Mouse (Mus musculus) liver, adult 2 months (tissue): ENCODE measurements around the gene 6720489N17Rik. TPM values are rescaled to one million over a fixed set of nuclear protein-coding genes. Genes with fewer than 3 reads are reported as not detected.
A peak's percentile ranks its signal among the peaks of the same experiment; 100 is the strongest.
"Not testable (repeated sequence)": the region's sequence is repeated elsewhere in the genome, so short reads cannot be mapped to it uniquely, and the experiment has no call there.

Experiments
- DNase-seq: peaks from one replicate; pipeline ENCODE4 v3.0.0-alpha.2; 2011; ENCODE audit warnings: low read depth, low spot score; ENCODE audit errors: extremely low read depth
- H3K27ac ChIP-seq: fragments of 200-500 bp; replicated peaks from 2 replicates; pipeline ENCODE4 v1.5.1; 2012; ENCODE audit warnings: low read depth, mild to moderate bottlenecking, control low read depth, inconsistent platforms, low read length; ENCODE audit not compliant: insufficient read depth
- H3K27me3 ChIP-seq: fragments of 200-500 bp; 2 replicates; pipeline ENCODE4 v1.6.1; 2012; ENCODE audit warnings: mild to moderate bottlenecking, moderate library complexity, low read length, inconsistent platforms; ENCODE audit not compliant: control insufficient read depth, insufficient read depth
- H3K36me3 ChIP-seq: fragments of 200-500 bp; 2 replicates; pipeline ENCODE4 v1.6.1; 2012; ENCODE audit warnings: low read length, inconsistent platforms; ENCODE audit not compliant: control insufficient read depth, insufficient read depth
- H3K4me1 ChIP-seq: fragments of 200-500 bp; 2 replicates; pipeline ENCODE4 v1.6.1; 2011; ENCODE audit warnings: low read length; ENCODE audit not compliant: control insufficient read depth, insufficient read depth
- H3K4me3 ChIP-seq: fragments of 200-500 bp; 2 replicates; pipeline ENCODE4 v1.5.1; 2011; ENCODE audit warnings: low read depth, mild to moderate bottlenecking, control low read depth, low read length, moderate library complexity; ENCODE audit not compliant: insufficient read depth
- H3K79me2 ChIP-seq: fragments of 200-500 bp; 2 replicates; pipeline ENCODE4 v1.6.1; 2012; ENCODE audit warnings: inconsistent platforms, mild to moderate bottlenecking, low read length, moderate library complexity; ENCODE audit not compliant: control insufficient read depth, insufficient read depth
- H3K9ac ChIP-seq: fragments of 200-500 bp; 2 replicates; pipeline ENCODE4 v1.6.1; 2012; ENCODE audit warnings: low read depth, mild to moderate bottlenecking, control low read depth, inconsistent platforms, low read length
- WGBS: fragments of 180-500 bp; shearing (Covaris S2); methylation state at CpG from one replicate; pipeline ENCODE4 v1.1.7; 2018; 5-methylcytosine and 5-hydroxymethylcytosine counted together
- polyA plus RNA-seq: library from polyadenylated mRNA; depleted of rRNA; stranded (reverse); fragments of >200 nt; gene quantifications from 2 replicates; pipeline ENCODE4 v1.2.3, GENCODE M21; 2012; rRNA removed
- total RNA-seq: library from RNA; depleted of rRNA; stranded (reverse); fragments of >200 nt; gene quantifications from 2 replicates; pipeline ENCODE4 v1.2.3, GENCODE M21; 2014; rRNA removed

6720489N17Rik gene
- total and polyA plus RNA-seq, 2 experiments = 0.07 to 0.46 TPM

DNA sequence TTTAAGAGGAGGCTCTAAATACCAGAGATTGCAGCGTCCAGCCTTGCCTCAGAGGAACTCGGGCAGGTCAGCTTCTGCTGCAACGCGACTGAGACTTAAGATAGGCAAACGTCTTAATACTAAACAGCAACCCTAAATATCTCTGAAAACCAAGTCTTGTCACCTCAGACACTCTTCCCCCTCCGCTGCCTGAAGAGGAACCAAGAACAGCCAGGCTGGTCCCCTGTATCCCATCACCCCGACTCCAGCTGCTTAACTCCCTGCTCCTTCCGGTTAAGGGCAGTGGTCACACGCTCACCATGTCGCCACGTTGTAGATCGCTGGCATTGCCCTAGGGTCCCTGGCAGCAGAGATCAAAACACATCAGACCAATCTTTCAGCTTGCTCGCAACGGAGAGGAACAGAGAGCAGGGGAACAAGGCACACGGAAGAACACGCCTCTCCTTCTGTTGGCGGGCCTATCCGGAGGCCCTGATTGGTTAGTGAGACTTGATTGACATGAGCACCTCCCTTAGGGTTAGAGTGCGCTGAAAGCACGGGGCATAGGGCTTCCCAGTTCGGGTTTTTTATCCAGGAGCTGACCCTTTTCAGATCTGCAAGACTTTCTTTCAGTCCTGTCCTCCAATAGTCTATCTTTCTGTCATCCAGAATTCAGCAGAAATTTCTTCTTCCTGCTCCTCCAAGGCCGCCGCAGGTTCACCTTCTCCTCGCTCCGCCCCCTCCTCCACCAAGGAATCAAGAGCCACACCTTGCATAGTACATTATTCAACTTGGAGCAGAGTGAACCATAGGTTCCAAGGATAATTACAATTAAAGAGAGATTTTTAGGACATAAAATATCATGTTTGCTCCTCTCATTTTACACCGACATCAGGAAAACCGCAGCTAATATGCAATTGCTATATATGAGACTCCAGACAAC, 65.5 kb downstream of the 6720489N17Rik start, which contains the start of gene Zfp935:
Gene Zfp935 (minus strand): TSS at position 323 of the 922 bp plus-strand sequence.
- peak within 1 kb of the TSS; percentile 45; the same call in 1 of the 2 replicates for H3K9ac ChIP-seq
- 5% methylated on average over 27 of the region's 27 CpGs for WGBS
- H3K79me2 ChIP-seq, DNase-seq, H3K4me1 ChIP-seq, H3K27ac ChIP-seq, H3K27me3 ChIP-seq, H3K36me3 ChIP-seq: not testable (repeated sequence)
- peak within 1 kb of the TSS; percentile 72 for H3K4me3 ChIP-seq

Other genes starting within 250 kb of the 6720489N17Rik start
- gene Gm3604, start 241.0 kb downstream of the 6720489N17Rik start, total RNA-seq = 0.47 and 0.74 TPM in 2 replicates
- gene Gm3604, start 241.0 kb downstream of the 6720489N17Rik start, polyA plus RNA-seq = not detected in 2 replicates
- 5.2 and 5.8 TPM in 2 replicates for gene Gm49359, start 157.3 kb downstream of the 6720489N17Rik start, total RNA-seq
- 0.19 and 0.71 TPM in 2 replicates for gene Gm49359, start 157.3 kb downstream of the 6720489N17Rik start, polyA plus RNA-seq
- 2.2 TPM in 1 of 2 replicates, not detected in the other for gene Zfp935, start 65.7 kb downstream of the 6720489N17Rik start, total RNA-seq
- not detected in 2 replicates for gene Zfp935, start 65.7 kb downstream of the 6720489N17Rik start, polyA plus RNA-seq
- gene Zfp934, start 53.0 kb downstream of the 6720489N17Rik start, total RNA-seq = 0.67 and 1.1 TPM in 2 replicates
- 0.27 TPM in 1 of 2 replicates, not detected in the other for gene Zfp934, start 53.0 kb downstream of the 6720489N17Rik start, polyA plus RNA-seq
- 1.1 and 2.2 TPM in 2 replicates for gene Platr25, start 136.5 kb upstream of the 6720489N17Rik start, total RNA-seq
- 0.05 and 0.07 TPM in 2 replicates for gene Platr25, start 136.5 kb upstream of the 6720489N17Rik start, polyA plus RNA-seq
- 0.40 and 0.46 TPM in 2 replicates for gene Gm5141, start 161.6 kb upstream of the 6720489N17Rik start, total RNA-seq
- gene Gm5141, start 161.6 kb upstream of the 6720489N17Rik start, polyA plus RNA-seq = not detected in 2 replicates
- 0.09 TPM in 1 of 2 replicates, not detected in the other for gene Fbp2, start 234.2 kb upstream of the 6720489N17Rik start, total RNA-seq
- gene Fbp2, start 234.2 kb upstream of the 6720489N17Rik start, polyA plus RNA-seq = 0.09 and 0.10 TPM in 2 replicates